13 mouse cellular contexts compared by ENCODE assay signal in genomic region chr16:28964048-28964447, GRCm38 (mm10). TPM values are rescaled to one million over a fixed set of nuclear protein-coding genes. Genes with fewer than 3 reads are reported as not detected.
"Had no signal": no experiment of that assay in that cellular context is flagged by ENCODE, and none has a peak within 500 bp of the region (broad histone marks: within the 10 kb centered on the region; RNA-seq: fewer than 3 reads in every experiment).

No protein-coding gene starts in this region.

- H3K9me3 ChIP-seq: kidney, embryonic 15.5 days; limb, embryonic 10.5 days; liver, embryonic 15.5 days; midbrain, embryonic 13.5 days; neural tube, embryonic 15.5 days had no signal

- H3K4me2 ChIP-seq: kidney, embryonic 15.5 days; liver, embryonic 11.5 days; liver, embryonic 15.5 days; midbrain, embryonic 13.5 days; neural tube, embryonic 15.5 days had no signal

- DNase-seq: kidney, postnatal 14 days; lung, adult 2 months; lung, postnatal 36 days; thymus, postnatal 36 days had no signal

- ATAC-seq: lung, postnatal 0 days; midbrain, embryonic 13.5 days had no signal

- H3K27ac ChIP-seq: kidney, embryonic 15.5 days; left cerebral cortex, adult 2 months; limb, embryonic 10.5 days; liver, embryonic 15.5 days; midbrain, embryonic 13.5 days; neural tube, embryonic 15.5 days had no signal

- H3K9ac ChIP-seq: kidney, embryonic 15.5 days; liver, embryonic 15.5 days; midbrain, embryonic 13.5 days; neural tube, embryonic 15.5 days had no signal

- H3K4me1 ChIP-seq: kidney, embryonic 15.5 days; limb, embryonic 10.5 days; liver, embryonic 15.5 days; midbrain, embryonic 13.5 days; neural tube, embryonic 15.5 days had no signal

- H3K4me3 ChIP-seq: kidney, embryonic 15.5 days; left cerebral cortex, adult 2 months; limb, embryonic 10.5 days; liver, embryonic 15.5 days; midbrain, embryonic 13.5 days; neural tube, embryonic 15.5 days had no signal

- H3K36me3 ChIP-seq: kidney, embryonic 15.5 days; limb, embryonic 10.5 days; liver, embryonic 15.5 days; midbrain, embryonic 13.5 days; neural tube, embryonic 15.5 days had no signal

- H3K27me3 ChIP-seq: kidney, embryonic 15.5 days; liver, embryonic 15.5 days; midbrain, embryonic 13.5 days; neural tube, embryonic 15.5 days had no signal

RNA-seq across cellular contexts. Expression of gene Mb21d2, which starts 34.6 kb away (rescaled TPM):
- total RNA-seq: megakaryocyte progenitor cell, adult 5-6 weeks had no signal
